Mouse (Mus musculus) liver, embryonic 14.5 days (tissue): ENCODE measurements around the gene Nexn.

Experiments used
- CTCF ChIP-seq: IDR thresholded peaks from 2 replicates; pipeline ENCODE4 v1.5.1; 2016; ENCODE audit warnings: antibody characterized with exemption, low read depth, control low read depth
- EP300 ChIP-seq: IDR thresholded peaks from 2 replicates; pipeline ENCODE4 v1.6.1; 2016; ENCODE audit warnings: antibody characterized with exemption, low read depth

GRCm38 (mm10) chr3:152239592-152239991, 26.6 kb downstream of the Nexn start:
- TF ChIP-seq CTCF (no peak), EP300 (no peak)
